Mouse (Mus musculus) lung, adult 2 months (tissue): ENCODE data around the gene Gm3269. TPM values are rescaled to one million over a fixed set of nuclear protein-coding genes. Genes with fewer than 3 reads are reported as not detected.
"Not testable (repeated sequence)": the region's sequence is repeated elsewhere in the genome, so short reads cannot be mapped to it uniquely, and the experiment has no call there.

ENCODE experiments used
- DNase-seq: peaks from one replicate; pipeline ENCODE4 v3.0.0; 2022
- H3K4me1 ChIP-seq: fragments of 200-500 bp; 2 replicates; pipeline ENCODE4 v1.6.1; 2011; ENCODE audit warnings: low read length; ENCODE audit not compliant: control insufficient read depth, insufficient read depth
- H3K4me3 ChIP-seq: fragments of 200-500 bp; replicated peaks from 2 replicates; pipeline ENCODE3; 2011; ENCODE audit warnings: low read depth, mild to moderate bottlenecking, control low read depth, low read length; ENCODE audit errors: extremely low read depth
- WGBS: fragments of 180-500 bp; shearing (Covaris S2); methylation state at CpG from one replicate; pipeline ENCODE4 v1.1.7; 2018; 5-methylcytosine and 5-hydroxymethylcytosine counted together
- polyA plus RNA-seq: library from polyadenylated mRNA; depleted of rRNA; stranded (reverse); fragments of >200 nt; gene quantifications from 2 replicates; pipeline ENCODE4 v1.2.3, GENCODE M21; 2012; rRNA removed

Gene Gm3269
- not detected in 2 replicates for polyA plus RNA-seq

- WGBS, result 67% methylated on average over 1 of the region's 4 CpGs
These were observed at the start of gene Gm3269 for GRCm38 (mm10) chr14:4837806-4838205. Gene Gm3269 (plus strand): TSS chr14:4838106.

GRCm38 (mm10) chr14:4806421-4806820 lies 31.5 kb upstream of the Gm3269 start:
- not testable (repeated sequence) for DNase-seq, H3K4me1 ChIP-seq, H3K4me3 ChIP-seq
- WGBS, result 74% methylated on average over 6 of the region's 6 CpGs

More at GRCm38 (mm10) chr14:4837806-4838205, at the start of gene Gm3269:
- not testable (repeated sequence) for H3K4me1 ChIP-seq, H3K4me3 ChIP-seq, DNase-seq

GRCm38 (mm10) chr14:4821950-4822349 lies 16.0 kb upstream of the Gm3269 start:
- not testable (repeated sequence) for DNase-seq, H3K4me1 ChIP-seq, H3K4me3 ChIP-seq
- WGBS, result 83% methylated on average over 3 of the region's 7 CpGs

GRCm38 (mm10) chr14:4855299-4855980 lies 17.5 kb downstream of the Gm3269 start, which contains the start of gene Gm3264:
Gene Gm3264 (plus strand): TSS chr14:4855576.
- WGBS, result 8% methylated on average over 36 of the region's 59 CpGs
- H3K4me1 ChIP-seq, H3K4me3 ChIP-seq, DNase-seq: not testable (repeated sequence)

GRCm38 (mm10) chr14:4892116-4892515 lies 54.2 kb downstream of the Gm3269 start, which contains the start of gene Gm3278:
Gene Gm3278 (plus strand): TSS chr14:4892416.
- 100% methylated on average over 1 of the region's 3 CpGs for WGBS
- not testable (repeated sequence) for DNase-seq, H3K4me1 ChIP-seq, H3K4me3 ChIP-seq

Other genes with a start within 250 kb of the Gm3269 start
- not detected in 2 replicates for gene Gm8159, start 205.8 kb upstream of the Gm3269 start, polyA plus RNA-seq
- 0.18 TPM in 1 of 2 replicates, not detected in the other for gene Gm3239, start 173.9 kb upstream of the Gm3269 start, polyA plus RNA-seq
- gene Gm7876, start 128.9 kb upstream of the Gm3269 start, polyA plus RNA-seq, result not detected in 2 replicates
- gene Gm3252, start 111.3 kb upstream of the Gm3269 start, polyA plus RNA-seq, result 0.08 TPM in 1 of 2 replicates, not detected in the other
- gene Gm9602, start 61.8 kb upstream of the Gm3269 start, polyA plus RNA-seq, result not detected in 2 replicates
- gene Gm3264, start 17.5 kb downstream of the Gm3269 start, polyA plus RNA-seq, result not detected in 2 replicates
- not detected in 2 replicates for gene Gm3278, start 54.3 kb downstream of the Gm3269 start, polyA plus RNA-seq
- gene Gm8297, start 145.8 kb downstream of the Gm3269 start, polyA plus RNA-seq, result not detected in 2 replicates
- not detected in 2 replicates for gene Gm3298, start 177.8 kb downstream of the Gm3269 start, polyA plus RNA-seq
- gene 4930555G01Rik, start 212.5 kb downstream of the Gm3269 start, polyA plus RNA-seq, result not detected in 2 replicates
- not detected in 2 replicates for gene Gm8281, start 232.9 kb downstream of the Gm3269 start, polyA plus RNA-seq